Mouse (Mus musculus): Measurements from ENCODE around the gene Sptbn4. TPM values are rescaled to one million over a fixed set of nuclear protein-coding genes. Genes with fewer than 3 reads are reported as not detected.

Sptbn4 gene
- total RNA-seq, 1 experiment from 2014 or later = not detected

- no peak for ATAC-seq (replicated peaks in 1 of 2; ENCODE audit: insufficient read depth in 1 of 2, low FRiP score in 2 of 2, low TSS enrichment in 1 of 2, low read depth in 1 of 2, poor library complexity in 2 of 2, severe bottlenecking in 2 of 2)
These were observed 43.1 kb downstream of the Sptbn4 start for GRCm38 (mm10) chr7:27404203-27404942.

DNA sequence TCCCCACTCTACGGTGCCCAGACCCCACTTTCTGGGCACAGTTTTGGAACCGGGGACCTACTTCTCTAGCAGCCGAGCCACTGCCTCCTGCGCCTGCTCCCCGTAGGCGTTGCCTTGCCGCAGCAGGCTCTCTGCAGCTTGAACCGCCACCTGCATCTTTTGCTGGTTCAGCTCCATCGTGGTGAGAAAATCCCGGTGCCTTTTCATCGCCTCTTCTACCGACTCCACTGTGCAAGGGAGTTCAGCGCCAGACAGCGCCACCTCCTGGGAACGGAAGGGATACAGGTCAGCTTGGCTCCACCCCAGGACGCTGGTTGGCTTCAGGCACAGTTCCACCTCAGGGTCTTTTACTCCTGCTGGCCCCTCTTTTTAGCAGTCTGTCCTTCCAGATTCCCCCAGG is 44.8 kb downstream of the Sptbn4 start:
- ATAC-seq (replicated peaks in 1 of 2; ENCODE audit: insufficient read depth in 1 of 2, low FRiP score in 2 of 2, low TSS enrichment in 1 of 2, low read depth in 1 of 2, poor library complexity in 2 of 2, severe bottlenecking in 2 of 2) = peak; percentile 68 to 71; a peak in 3 of 4 replicates

GRCm38 (mm10) chr7:27400545-27400944 is 46.9 kb downstream of the Sptbn4 start:
- no peak for ATAC-seq (replicated peaks in 1 of 2; ENCODE audit: insufficient read depth in 1 of 2, low FRiP score in 2 of 2, low TSS enrichment in 1 of 2, low read depth in 1 of 2, poor library complexity in 2 of 2, severe bottlenecking in 2 of 2)

DNA sequence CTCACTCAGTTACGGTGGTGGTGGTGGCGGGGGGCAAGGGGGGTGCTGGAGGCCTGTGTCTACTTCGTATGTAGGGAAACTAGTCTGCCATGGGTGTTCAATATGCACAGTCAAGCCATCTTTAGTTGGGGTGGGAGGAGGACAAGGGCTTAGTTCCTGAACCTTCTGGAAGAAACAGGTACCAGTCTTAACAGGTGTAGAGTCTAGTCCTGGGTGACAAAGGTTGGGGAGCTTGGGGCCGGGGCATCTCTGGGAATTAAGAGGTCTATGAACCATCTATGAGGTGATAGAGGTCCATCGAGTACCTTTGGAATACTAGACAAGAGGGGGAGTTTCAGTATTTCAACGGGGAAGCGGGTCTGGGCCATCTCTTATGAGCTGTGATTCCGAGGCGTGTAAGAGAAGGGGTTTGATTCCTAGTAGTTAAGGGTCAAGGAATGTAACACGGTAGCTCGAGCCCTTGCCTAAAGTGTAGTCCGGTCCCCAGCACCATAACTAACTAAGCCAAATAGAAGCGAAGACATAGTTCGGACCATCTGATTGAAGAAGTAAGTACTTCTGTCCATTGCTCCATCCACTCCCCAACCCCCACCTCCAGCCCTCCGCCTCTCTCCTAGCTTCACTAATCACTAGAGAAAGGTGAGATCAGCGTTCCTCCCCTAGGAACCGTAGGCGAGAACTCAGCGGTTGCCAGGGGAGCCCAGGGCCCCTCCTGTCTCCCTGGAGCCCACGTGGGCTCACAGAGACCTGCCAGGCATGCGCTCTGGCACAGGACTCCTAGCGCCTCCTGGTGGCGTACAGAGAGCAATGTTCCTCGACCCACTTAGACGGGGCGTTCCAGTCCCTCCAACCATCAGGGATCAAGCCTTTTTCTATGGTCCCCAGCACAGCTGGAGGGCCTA is 50.2 kb downstream of the Sptbn4 start:
- ATAC-seq (replicated peaks in 1 of 2; ENCODE audit: insufficient read depth in 1 of 2, low FRiP score in 2 of 2, low TSS enrichment in 1 of 2, low read depth in 1 of 2, poor library complexity in 2 of 2, severe bottlenecking in 2 of 2) = peak; percentile 77 to 90

GRCm38 (mm10) chr7:27396184-27397047 is 51.1 kb downstream of the Sptbn4 start:
- ATAC-seq (replicated peaks in 1 of 2; ENCODE audit: insufficient read depth in 1 of 2, low FRiP score in 2 of 2, low TSS enrichment in 1 of 2, low read depth in 1 of 2, poor library complexity in 2 of 2, severe bottlenecking in 2 of 2) = no peak; a peak in 1 of 4 replicates

DNA sequence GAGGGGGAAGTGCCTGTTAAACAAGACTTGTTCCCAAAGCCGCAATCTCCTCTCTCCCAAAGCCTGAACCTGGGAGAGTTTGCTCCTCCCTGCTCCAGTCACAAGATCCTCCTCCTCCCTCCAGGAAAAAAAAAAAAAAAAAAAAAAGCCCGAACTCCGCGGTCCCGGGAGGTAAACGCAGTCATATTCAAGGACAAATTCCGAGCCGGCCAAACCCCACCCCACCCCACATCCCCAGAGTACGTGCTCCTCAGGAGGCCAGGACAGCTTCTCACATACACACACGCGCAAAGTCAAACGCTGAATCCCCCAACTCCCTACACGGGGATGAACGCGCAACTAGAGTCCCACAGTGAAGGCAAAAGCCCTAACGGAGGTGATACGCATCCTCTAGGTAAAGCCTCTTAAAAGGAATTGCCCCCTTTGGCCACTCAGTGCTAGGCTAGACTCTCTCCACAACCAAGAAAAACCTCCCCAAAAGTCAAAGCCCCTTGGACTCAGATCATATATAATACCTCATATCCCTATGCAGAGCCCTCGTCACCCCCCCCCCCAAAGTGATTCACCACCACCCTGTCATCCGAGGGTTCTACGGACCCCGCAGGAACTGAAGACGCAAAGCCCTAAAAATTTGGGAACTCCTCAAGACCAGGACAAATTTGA is 51.8 kb downstream of the Sptbn4 start:
- ATAC-seq (replicated peaks in 1 of 2; ENCODE audit: insufficient read depth in 1 of 2, low FRiP score in 2 of 2, low TSS enrichment in 1 of 2, low read depth in 1 of 2, poor library complexity in 2 of 2, severe bottlenecking in 2 of 2) = no peak

GRCm38 (mm10) chr7:27391416-27391815 is 56.1 kb downstream of the Sptbn4 start:
- no peak for ATAC-seq (replicated peaks in 1 of 2; ENCODE audit: insufficient read depth in 1 of 2, low FRiP score in 2 of 2, low TSS enrichment in 1 of 2, low read depth in 1 of 2, poor library complexity in 2 of 2, severe bottlenecking in 2 of 2)

DNA sequence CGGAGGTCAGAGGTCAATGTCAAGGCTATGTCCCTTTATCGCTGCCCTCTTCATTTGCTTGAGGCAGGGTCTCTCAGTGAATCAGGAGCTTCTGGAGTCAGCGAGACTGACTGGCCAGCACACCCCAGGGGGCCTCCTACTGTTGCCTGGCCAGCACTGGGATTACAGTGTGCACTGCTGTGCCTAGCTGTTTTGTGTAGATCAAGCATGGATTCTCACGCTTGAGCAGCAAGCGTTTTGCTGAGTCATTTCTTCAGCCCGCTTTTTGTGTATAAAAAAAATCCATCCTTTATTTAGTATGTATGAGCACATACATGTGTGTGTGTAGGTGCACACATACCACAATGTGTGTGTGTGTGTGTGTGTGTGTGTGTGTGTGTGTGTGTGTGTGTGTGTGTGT is 58.3 kb downstream of the Sptbn4 start:
- ATAC-seq (replicated peaks in 1 of 2; ENCODE audit: insufficient read depth in 1 of 2, low FRiP score in 2 of 2, low TSS enrichment in 1 of 2, low read depth in 1 of 2, poor library complexity in 2 of 2, severe bottlenecking in 2 of 2) = 0 out of 4 replicates have a peak, but pooled peaks of 1 of the 2 experiments have one; percentile 32

GRCm38 (mm10) chr7:27384731-27385130 is 62.8 kb downstream of the Sptbn4 start:
- peak; percentile 59 to 69; a peak in 2 of 4 replicates for ATAC-seq (replicated peaks in 1 of 2; ENCODE audit: insufficient read depth in 1 of 2, low FRiP score in 2 of 2, low TSS enrichment in 1 of 2, low read depth in 1 of 2, poor library complexity in 2 of 2, severe bottlenecking in 2 of 2)

GRCm38 (mm10) chr7:27384134-27384533 is 63.4 kb downstream of the Sptbn4 start:
- no peak for ATAC-seq (replicated peaks in 1 of 2; ENCODE audit: insufficient read depth in 1 of 2, low FRiP score in 2 of 2, low TSS enrichment in 1 of 2, low read depth in 1 of 2, poor library complexity in 2 of 2, severe bottlenecking in 2 of 2)

GRCm38 (mm10) chr7:27383233-27383632 is 64.3 kb downstream of the Sptbn4 start:
- no peak; a peak in 1 of 4 replicates for ATAC-seq (replicated peaks in 1 of 2; ENCODE audit: insufficient read depth in 1 of 2, low FRiP score in 2 of 2, low TSS enrichment in 1 of 2, low read depth in 1 of 2, poor library complexity in 2 of 2, severe bottlenecking in 2 of 2)

DNA sequence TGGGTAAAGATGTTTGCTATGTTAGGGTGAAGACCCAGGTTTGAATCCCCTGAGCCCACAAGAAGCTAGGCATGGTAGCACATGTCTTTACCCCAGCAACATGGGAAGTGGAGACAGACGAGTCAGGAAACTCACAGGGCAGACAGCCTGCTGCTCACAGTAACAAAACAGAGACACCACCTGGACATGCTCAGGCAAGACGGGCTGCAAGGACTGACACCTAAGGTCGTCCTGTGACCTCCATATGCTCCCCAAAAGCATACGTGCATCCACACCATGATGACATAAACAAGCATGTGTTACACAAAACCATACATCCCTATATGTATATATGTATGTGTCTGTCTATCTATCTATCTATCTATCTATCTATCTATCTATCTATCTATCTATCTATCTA is 65.9 kb downstream of the Sptbn4 start:
- ATAC-seq (replicated peaks in 1 of 2; ENCODE audit: insufficient read depth in 1 of 2, low FRiP score in 2 of 2, low TSS enrichment in 1 of 2, low read depth in 1 of 2, poor library complexity in 2 of 2, severe bottlenecking in 2 of 2) = no peak

DNA sequence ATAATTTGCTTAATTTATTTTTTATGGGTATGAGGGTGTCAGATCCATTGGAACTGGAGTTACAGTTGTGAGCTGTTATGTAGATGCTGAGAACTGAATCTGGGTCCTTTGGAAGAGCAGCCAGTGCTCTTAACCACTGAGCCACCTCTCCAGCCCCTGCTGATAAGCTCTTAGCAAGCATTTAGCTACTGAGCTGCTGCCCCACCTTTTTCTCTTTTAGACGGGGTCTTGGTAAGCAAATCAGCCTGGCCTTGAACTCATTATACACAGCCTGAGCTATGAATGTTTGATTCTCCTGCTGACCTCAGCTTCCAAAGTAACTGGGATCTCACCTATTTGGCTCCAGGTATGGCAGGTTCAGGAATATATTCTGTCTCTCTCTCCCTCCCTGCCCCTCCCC is 66.5 kb downstream of the Sptbn4 start:
- ATAC-seq (replicated peaks in 1 of 2; ENCODE audit: insufficient read depth in 1 of 2, low FRiP score in 2 of 2, low TSS enrichment in 1 of 2, low read depth in 1 of 2, poor library complexity in 2 of 2, severe bottlenecking in 2 of 2) = no peak

- ATAC-seq (replicated peaks in 1 of 2; ENCODE audit: insufficient read depth in 1 of 2, low FRiP score in 2 of 2, low TSS enrichment in 1 of 2, low read depth in 1 of 2, poor library complexity in 2 of 2, severe bottlenecking in 2 of 2) = no peak
These were observed 67.7 kb downstream of the Sptbn4 start for GRCm38 (mm10) chr7:27379836-27380235.

- 0 out of 4 replicates have a peak, but pooled peaks of 1 of the 2 experiments have one; percentile 51 for ATAC-seq (replicated peaks in 1 of 2; ENCODE audit: insufficient read depth in 1 of 2, low FRiP score in 2 of 2, low TSS enrichment in 1 of 2, low read depth in 1 of 2, poor library complexity in 2 of 2, severe bottlenecking in 2 of 2)
These were observed 69.1 kb downstream of the Sptbn4 start for GRCm38 (mm10) chr7:27378431-27378830.

- ATAC-seq (replicated peaks in 1 of 2; ENCODE audit: insufficient read depth in 1 of 2, low FRiP score in 2 of 2, low TSS enrichment in 1 of 2, low read depth in 1 of 2, poor library complexity in 2 of 2, severe bottlenecking in 2 of 2) = 0 out of 4 replicates have a peak, but pooled peaks of 1 of the 2 experiments have one; percentile 30
These were observed 72.2 kb downstream of the Sptbn4 start for GRCm38 (mm10) chr7:27375274-27375673.

Measured in hematopoietic stem cell, adult 5-6 weeks (primary cell).